Mouse (Mus musculus): ENCODE data around the gene Pin4. TPM values are rescaled to one million over a fixed set of nuclear protein-coding genes. Genes with fewer than 3 reads are reported as not detected.
A peak's percentile ranks its signal among the peaks of the same experiment; 100 is the strongest.

Gene Pin4
- total RNA-seq, 2 experiments from 2014 or later, result 77.0 to 83.2 TPM

DNA sequence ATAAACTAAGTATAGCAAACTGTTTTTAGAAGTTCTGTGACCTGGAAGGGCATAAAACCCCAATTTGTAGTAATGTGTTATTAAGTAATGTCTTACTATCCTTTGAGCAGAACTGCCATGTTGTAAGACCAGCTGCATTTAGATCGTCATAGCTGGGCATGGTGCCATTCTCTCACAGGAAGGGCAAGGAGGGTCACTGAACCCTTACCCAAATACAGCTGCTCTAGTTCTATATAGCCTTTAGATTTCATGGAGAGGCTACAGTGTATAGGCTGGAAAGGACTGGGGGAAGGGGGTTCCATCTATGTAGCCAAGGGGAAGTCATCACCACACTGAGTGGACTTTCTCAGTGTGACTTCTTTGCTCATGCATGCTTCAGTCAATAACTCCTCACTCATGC, 21.9 kb downstream of the Pin4 start:
- no peak for ATAC-seq (replicated peaks; ENCODE audit: poor library complexity, severe bottlenecking)

DNA sequence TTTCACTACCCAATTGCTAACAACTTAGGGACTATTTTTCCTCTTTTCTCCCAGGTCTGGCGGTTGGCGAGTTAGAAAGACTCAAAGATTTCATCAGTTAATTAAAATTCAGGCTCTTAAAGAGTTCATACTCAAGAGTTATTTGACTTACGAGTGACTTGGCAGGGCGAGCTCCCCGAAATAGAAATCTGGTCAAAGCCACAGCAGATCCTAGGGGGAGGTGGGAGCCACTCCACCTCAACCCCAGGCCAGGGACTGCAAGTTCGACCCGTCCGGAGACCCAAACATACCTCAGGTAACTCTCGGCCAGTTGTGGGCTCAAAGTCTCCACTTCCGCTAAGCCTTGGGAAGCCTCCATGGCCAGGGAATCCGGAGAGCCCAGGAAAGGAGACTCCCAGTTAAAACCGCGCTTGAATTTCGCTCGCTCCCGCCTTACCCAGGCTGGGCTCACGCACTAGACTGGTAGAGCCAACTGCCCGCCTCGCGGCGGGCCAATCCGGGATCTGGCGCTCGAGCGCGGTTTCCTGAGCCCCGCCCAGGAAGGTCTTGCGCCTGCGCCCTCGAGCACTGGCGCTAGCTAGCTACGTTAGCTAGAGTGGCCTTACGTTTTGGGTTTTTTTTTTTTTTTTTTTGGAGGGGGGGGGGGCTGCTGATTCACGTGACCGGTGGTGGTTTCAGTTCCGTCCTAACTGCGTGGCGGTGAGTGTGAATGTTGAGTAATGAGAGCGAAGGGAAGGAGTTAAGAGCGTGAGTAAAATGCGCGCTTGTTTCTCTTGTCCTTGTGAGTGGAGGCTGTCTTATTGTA, 37.6 kb downstream of the Pin4 start, which contains the start of gene Ercc6l:
Gene Ercc6l, minus strand, starts transcription at position 474 of the 805 bp plus-strand sequence.
- ATAC-seq (replicated peaks; ENCODE audit: poor library complexity, severe bottlenecking), result peak; percentile 93

DNA sequence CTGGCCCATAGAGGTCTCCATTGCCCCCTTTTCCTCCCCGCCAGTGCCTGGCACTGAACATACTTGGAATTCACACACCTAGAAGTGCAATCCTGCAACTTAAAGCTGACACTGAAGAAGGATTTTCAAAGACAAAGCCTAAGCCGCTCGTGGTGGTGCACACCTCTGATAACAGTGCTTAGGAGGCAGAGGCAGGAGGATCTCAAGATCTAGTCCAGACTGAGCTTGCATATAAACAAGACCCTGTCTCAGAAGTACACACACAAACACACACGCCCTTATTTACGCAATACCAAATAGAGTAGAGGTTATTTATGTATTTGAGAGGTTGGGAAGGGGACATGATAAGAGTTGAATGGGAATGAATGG, 38.2 kb downstream of the Pin4 start:
- ATAC-seq (replicated peaks; ENCODE audit: poor library complexity, severe bottlenecking), result no peak

DNA sequence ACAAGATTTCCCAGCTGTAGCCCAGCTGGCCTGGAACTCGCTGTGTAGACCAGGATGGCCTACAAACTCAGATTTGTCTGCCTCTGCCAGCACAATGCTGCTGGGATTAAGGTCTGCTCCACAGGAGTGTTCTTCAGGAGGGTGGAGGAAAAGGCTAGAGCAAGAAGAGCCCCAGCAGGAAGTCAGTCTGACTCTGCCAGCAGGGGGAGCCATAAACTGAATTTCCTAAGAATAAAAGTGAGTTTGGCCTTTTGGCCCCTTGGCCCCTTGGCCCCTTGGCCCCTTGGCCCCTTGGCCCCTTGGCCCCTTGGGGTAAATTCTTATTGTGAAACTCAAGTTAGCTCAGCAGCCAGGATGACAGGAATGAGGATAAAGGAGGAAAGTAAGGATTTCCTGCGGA, 40.5 kb downstream of the Pin4 start:
- ATAC-seq (replicated peaks; ENCODE audit: poor library complexity, severe bottlenecking), result no peak

DNA sequence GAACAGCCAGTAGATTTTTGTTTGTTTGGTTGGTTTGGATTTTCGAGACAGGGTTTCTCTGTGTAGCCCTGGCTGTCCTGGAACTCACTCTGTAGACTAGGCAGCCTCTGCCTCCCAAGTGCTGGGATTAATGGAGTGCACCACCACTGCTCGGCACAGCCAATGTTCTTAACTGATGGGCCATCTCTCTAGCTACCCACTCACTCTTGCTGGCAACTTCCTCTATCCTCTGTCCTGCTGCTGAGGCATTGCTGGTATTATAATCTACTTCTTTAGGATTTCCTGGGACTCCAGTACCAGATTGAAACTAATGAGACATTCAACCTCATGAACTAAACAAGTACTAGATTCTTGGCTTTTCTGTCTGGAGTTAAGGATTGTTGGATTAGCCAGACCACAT, 41.3 kb downstream of the Pin4 start:
- ATAC-seq (replicated peaks; ENCODE audit: poor library complexity, severe bottlenecking), result no peak

DNA sequence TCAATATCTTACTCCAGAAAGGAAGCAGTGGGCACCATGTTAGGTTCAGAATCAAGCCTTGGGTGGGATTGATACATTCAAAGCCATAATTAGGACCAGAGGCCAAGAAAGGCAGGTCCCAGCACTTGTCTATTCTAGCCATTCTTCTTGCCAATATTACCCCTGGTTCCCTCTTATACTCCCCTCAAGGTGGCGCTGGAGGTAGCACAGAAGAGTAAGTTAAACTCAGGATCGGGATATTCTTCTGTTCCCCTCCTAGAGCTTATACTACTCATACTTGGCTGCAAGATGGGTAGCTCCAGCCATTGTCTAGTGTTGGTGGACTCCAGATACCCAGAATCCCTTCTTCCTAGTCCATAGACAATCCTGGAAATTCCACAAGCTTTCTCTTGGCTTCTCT, 43.8 kb downstream of the Pin4 start:
- ATAC-seq (replicated peaks; ENCODE audit: poor library complexity, severe bottlenecking), result peak; percentile 63

DNA sequence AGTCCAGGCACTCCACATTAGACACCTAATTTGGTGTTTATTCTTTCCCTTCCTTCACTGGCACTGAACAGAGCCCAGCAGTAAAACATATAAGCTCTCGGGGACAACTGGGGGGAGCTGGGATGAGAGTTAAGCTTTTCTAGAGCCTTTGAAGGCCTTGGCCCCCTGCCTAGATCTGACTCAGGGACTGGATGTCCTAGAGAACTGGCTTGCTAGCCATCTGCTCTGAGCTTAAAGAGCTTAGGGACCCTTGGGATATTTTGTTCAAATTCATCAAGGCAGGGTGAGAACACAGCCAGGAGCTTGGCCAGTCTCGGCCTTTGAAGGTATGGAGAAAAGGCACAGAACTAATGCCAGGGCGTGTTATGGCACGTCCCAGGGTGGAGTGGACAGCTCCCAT, 44.3 kb downstream of the Pin4 start:
- no peak for ATAC-seq (replicated peaks; ENCODE audit: poor library complexity, severe bottlenecking)

DNA sequence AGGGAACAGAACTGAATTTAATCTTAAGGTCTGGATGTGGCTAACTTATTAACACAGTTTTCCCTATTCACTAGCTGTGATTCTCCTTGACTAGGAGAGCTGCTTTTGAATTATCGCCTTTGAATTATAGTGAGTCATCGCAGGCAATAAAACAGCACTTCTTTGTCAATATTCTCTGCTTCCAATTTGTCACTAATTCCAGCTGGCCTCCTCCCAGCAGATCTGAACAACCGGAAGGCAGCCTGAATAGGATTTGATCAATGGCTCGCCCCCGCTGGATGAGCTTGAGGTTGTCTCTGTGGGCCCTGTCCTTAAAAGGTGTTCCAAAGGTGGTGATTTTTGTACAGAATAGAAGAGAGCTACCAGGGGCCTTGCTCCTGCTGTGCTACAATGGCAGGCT, 47.3 kb downstream of the Pin4 start:
- no peak for ATAC-seq (replicated peaks; ENCODE audit: poor library complexity, severe bottlenecking)

DNA sequence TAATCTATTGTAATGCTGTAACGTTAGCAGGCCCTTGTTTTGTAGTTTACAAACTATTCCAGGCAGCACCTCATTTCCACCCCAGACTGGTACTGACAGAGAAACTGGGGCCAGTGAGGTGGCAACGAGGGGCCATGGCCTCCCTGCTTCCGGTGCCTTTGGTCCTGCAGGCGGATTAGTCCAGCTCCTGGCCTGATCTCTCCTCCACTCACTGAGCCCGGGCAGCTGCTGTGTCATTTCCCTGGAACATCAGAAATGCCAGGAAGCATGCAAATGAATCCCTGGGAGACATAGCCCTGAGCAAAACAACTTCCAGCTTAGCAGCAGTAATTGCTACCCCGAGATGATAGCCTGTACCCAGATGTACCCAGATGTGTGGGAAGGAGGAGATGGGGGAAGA, 47.7 kb downstream of the Pin4 start:
- ATAC-seq (replicated peaks; ENCODE audit: poor library complexity, severe bottlenecking), result no peak

DNA sequence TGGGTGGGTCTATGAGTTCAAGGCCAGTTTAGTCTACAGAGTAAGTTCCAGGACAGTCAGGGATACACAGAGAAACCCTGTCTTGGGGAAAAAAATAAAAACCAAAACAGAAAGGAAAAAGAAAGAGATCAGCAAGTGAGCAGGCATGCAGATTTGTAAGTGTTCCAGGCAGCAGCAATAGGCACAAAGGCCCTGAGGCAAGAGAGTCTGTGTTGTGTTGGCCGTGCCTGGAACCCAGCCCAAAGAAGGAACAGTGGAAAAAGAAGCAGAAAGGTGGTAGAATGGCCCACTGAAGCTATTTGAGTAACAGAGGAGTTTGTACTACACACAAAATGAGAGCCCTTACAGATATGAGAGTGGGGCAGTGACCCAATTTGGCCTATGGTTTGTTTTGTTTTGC, 50.5 kb downstream of the Pin4 start:
- no peak for ATAC-seq (replicated peaks; ENCODE audit: poor library complexity, severe bottlenecking)

DNA sequence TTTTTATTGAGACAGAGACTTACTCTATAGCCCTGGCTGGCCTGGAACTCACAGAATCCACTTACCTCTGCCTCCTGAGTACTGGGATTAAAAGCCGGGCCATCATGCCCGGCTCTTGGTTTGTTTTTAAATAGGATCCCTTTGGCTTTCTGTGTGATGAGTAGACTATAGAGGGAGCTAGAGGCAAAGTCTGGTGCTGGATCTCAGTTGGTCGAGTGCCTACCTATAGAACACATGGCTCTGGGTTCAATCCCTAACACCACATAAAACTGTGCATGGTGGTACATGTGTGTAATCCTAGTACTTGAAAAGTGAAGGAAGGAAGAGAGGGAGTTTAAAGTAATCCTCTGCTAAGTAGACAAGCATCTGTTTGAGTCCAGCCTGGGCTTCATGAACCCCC, 50.9 kb downstream of the Pin4 start:
- no peak for ATAC-seq (replicated peaks; ENCODE audit: poor library complexity, severe bottlenecking)

DNA sequence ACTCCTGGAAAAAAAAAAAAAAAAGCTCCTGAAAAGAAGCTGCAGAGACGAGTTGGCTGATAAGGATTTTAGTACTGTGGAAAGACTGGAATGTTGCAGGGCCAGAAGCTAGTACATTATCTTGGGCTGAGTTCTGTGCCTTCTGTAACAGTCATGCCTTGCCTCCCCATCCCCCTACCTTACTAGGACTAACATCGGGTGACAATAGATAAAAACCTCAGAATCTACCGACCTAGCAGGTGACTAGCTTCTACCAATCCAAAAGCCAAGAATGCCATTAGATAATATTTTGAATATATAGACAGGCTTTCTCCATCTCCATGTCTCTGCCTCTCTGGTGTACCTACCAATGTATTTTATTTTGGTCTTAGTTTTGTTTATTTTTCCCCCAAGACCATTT, 51.7 kb downstream of the Pin4 start:
- ATAC-seq (replicated peaks; ENCODE audit: poor library complexity, severe bottlenecking), result no peak

DNA sequence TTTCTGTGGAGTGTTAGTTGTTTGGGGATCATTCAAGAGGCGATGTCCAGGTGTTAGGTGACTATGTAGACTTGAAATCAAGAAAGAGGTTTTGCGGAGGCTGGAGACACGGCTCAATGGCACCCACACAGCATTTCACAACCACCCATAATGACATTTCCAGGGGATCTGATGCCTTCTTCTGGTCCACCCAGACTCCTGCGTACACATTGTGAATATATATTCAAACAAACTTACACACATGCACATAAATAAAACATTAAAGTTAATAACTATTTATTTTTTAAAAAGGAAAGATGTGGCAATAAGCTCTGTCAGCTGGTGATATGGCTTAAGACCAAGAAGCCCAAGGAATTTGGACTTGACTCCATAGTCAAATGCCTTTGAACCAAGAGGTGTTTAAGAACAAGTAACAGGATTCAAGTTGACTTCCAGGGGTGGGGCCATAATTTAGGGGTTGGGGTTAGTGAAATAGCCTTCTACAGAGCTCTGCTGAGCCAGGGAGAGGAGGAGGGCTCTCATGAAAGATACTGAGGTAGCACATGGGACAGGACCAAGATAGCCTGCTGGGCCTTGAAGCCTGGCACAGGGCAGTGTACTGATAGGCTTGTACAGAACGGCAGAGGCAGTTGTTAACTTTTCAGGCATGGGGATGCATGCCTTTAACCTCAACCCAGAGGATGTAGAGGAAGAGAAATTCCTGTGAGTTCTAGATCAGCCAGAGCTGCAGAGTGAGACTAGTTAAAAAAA, 56.5 kb downstream of the Pin4 start:
- no peak for ATAC-seq (replicated peaks; ENCODE audit: poor library complexity, severe bottlenecking)

Other genes with a start within 250 kb of the Pin4 start
- gene Rtl5, start 48.1 kb upstream of the Pin4 start, total RNA-seq (2014; fragmentation: Nextera tagmentation), result 2.1 and 4.4 TPM in 2 replicates
- gene Rtl5, start 48.1 kb upstream of the Pin4 start, total RNA-seq (2017), result 0.52 and 1.6 TPM in 2 replicates
- gene Ercc6l, start 37.6 kb downstream of the Pin4 start, total RNA-seq (2014; fragmentation: Nextera tagmentation), result 22.2 and 22.5 TPM in 2 replicates
- 26.6 and 31.8 TPM in 2 replicates for gene Ercc6l, start 37.6 kb downstream of the Pin4 start, total RNA-seq (2017)
- 4,285 and 4,418 TPM in 2 replicates for gene Rps4x, start 69.9 kb downstream of the Pin4 start, total RNA-seq (2014; fragmentation: Nextera tagmentation)
- 2,798 and 2,878 TPM in 2 replicates for gene Rps4x, start 69.9 kb downstream of the Pin4 start, total RNA-seq (2017)
- not detected in 2 replicates for gene Cited1, start 132.7 kb downstream of the Pin4 start, total RNA-seq (2014; fragmentation: Nextera tagmentation)
- gene Cited1, start 132.7 kb downstream of the Pin4 start, total RNA-seq (2017), result not detected in 2 replicates

All from granulocyte monocyte progenitor cell, adult 5-6 weeks (primary cell).